Mouse (Mus musculus) layer of hippocampus, adult 9-10 months (tissue): Measurements from ENCODE around the gene Ccn2.

Source experiments
- DNase-seq: peaks from one replicate; pipeline ENCODE4 v3.0.0; 2022; ENCODE audit warnings: low spot score

Gene Ccn2

DNA sequence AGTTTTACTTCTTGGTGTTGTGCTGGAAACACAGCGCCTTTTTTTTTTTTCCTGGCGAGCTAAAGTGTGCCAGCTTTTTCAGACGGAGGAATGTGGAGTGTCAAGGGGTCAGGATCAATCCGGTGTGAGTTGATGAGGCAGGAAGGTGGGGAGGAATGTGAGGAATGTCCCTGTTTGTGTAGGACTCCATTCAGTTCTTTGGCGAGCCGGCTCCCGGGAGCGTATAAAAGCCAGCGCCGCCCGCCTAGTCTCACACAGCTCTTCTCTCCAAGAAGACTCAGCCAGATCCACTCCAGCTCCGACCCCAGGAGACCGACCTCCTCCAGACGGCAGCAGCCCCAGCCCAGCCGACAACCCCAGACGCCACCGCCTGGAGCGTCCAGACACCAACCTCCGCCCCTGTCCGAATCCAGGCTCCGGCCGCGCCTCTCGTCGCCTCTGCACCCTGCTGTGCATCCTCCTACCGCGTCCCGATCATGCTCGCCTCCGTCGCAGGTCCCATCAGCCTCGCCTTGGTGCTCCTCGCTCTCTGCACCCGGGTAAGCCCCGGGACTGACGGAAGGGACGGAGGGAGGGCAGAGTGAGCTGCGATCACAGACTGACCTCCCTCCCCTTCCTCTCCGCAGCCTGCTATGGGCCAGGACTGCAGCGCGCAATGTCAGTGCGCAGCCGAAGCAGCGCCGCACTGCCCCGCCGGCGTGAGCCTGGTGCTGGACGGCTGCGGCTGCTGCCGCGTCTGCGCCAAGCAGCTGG, at the start of gene Ccn2:
TSS of gene Ccn2 (plus strand) at position 193 of the 753 bp plus-strand sequence.
- no peak for DNase-seq

DNA sequence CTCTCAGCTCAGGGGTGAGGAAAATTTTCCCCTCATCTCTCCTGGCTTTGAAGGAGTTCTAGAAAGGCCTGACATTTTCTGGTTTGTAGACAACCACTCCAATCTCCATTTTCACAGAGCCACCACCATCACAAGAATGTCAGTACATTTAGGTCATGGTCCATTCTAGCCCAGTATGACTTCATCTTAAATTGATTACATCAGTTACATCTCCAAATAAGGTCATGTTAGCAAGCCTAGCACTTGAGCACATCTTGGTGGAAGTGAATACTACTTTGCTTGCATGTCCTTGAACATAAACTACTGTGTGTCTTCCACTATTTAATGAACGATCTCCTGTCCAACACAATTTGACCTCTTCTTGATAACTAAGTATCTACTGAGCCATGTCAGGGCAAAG, 42.4 kb upstream of the Ccn2 start:
- DNase-seq, result no peak

DNA sequence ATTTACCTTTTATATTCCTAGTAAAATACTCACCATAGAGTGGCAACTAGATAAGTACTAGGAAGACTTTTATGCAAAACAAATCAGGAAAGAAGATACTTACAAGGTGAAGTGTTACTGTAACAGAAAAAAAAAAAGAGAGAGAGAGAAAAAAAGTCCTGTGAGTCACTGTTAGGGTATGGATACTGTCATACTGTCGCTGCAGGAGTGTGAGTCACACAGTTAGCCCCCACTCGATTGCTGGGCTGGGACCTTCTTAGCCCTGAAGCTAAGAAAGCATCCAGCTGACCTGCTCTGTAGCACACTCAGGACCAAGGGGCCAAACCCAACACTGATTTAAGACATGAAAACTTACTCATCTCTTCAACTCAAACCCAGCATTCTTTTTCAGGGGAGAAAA, 41.2 kb upstream of the Ccn2 start:
- DNase-seq, result no peak

DNA sequence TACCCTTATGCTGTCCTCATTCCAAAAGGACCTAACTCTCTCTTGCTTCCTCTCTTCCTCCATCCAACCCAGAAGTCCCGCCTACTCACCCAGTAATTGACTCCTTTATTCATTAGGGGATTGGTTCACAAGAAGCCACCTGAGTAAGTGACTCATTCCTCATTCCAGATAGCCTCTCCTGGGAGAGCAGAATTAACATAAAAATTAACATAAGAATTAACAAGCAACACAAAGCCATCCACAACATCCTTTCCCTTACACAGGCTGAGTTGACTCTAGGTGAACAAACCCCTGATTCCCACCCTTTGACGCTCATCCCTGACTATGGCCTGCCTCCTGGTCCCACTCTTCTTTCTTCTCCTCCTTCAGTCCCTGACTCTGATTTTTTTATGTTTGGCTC, 36.9 kb upstream of the Ccn2 start:
- no peak for DNase-seq

DNA sequence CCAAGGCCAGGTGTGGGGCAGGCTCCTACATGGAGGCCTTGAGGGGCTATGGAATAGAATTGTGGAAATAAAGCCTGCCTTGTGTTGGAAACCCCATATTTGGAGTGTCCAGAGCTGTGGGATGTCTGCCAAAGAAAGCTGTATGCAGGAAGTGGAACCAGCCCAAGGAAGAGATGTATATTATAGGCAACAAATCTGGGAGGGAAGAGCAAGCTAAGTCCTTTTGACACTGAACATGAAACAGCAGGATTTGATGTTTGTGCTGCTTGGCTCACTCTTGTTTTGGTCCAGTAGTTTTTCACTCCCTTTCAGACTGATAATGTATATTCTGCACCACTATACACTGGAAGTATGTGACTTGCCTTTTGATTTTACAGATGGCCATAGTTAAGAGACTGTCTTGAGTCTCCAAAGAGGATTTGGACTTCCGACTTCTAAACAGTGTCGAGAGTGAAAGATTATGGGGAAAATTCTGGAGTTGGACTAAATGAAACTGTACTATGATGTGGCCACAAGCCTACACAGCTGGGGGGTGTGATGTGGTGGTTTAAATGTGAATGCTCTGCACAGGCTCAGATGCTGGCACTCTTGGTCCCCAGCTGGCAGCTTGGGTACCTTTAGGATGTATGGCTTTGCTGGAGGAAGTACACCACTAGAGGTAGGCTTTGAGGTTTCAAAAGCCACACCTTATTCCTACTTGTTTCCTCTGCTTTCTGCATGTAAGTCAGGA, 25.4 kb upstream of the Ccn2 start:
- DNase-seq, result no peak

DNA sequence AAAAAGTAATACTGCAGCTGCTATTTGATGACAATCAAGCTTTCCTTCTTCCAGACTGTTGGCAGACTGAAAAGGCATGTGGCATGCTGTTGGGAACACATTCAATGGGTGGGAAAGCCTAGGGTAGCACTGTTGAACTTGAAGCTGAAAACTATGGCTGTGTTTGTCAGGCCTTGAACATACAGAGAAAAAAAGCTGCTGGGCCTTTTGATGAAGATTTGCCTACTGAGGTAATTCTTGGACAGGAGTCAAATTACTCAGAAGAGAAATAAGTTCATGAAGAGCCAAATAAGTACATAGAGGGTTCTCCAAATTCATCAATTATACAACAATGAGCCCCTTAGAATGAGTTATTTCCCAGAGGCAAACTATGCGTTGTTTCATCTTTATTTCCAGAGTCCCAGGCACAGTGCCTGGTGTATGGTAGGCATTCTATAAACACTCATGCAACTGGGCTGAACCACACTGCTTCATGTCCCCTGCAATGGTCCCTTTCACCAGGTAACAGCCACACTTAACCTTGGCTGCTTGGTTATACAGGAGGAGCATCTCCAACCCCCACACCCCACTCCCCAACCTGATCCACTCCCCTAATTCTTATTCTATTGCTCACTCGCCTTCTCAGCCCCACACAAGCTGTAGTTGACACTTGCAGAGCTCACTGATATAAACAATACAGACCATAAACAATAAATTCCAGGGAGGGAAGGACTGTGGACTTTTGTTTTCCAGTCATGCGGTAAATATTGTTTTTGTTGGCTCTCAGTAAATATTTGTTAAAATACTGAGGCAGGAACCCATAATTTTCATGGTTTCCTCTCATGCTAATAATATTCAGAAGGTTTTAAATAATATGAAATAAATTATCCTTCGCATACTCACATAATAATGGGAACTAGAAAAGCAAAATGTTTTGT, 22.9 kb upstream of the Ccn2 start:
- DNase-seq, result no peak

DNA sequence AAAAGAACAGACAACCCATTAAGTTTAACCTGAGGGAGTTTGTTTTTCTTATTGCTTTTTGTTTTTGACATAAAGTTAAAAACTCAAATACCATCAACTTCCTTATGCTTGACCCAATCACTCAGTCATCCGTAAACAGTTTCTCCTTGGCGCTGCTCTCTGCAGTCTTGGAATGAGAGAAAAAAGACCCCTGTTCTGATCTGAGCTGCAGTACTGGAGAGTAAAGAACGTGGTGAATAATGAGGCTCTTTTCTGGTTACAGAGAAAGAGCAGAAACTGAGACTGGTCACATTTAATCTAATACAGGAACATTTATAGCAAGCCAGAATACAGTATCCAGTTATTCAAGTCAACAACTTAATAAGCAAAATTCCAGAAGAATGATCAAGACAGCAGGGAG, 21.8 kb upstream of the Ccn2 start:
- DNase-seq, result no peak

DNA sequence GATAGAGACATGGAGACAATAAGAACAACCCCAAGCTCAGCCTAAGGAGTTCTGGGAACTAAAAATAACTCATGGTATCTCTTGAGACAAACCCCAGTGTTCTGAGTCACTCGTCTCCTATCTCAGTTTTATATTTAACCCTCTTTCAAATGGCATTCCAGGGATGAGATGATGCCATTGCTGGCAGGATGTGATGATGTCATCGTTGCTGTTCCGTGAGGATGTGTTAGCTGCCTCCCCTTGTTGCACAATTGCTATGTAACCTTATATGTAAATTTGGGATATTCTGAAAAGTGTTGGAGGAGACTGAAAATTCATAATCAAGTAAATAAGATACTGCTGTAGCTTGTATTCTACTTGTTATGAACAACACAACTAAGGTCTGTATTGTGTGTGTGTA, 14.2 kb upstream of the Ccn2 start:
- DNase-seq, result no peak

DNA sequence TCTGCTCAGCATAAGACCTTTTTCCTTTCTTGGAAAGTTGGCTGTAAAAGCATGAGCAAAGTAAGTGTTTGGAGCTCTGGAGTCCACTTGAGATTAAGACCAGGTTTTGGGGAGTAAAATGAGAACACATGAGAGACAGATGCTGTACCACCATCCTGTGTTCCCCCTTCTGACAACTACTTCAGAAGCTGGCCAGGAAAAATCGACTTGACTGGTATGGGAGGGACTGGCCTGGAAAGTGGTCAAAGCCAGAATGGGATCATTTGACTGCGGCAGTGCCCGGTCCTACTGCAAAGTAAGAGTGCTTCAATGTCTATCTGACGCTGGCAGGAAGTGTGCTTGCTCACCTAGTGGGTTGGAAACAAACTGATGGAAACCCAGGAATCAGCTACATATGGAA, 6.4 kb upstream of the Ccn2 start:
- no peak for DNase-seq

DNA sequence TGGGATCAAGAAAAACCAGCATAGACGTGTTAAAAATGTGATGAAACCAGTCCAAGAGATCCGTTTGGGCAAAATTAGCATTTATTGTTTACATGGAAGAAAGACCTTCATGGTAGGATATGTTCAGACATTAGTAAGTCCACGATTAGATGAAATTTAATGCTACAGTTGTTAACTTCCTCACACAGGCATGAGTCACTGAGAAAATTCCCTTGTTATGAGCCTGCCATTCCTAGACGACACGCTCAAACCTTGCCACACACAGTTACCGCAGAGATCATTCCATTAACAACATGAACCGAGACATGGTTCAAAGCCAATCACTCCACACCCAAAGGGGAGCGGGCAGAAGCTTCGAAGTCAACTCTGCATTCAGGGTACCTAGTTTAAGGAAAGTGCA, 6.0 kb upstream of the Ccn2 start:
- DNase-seq, result no peak

DNA sequence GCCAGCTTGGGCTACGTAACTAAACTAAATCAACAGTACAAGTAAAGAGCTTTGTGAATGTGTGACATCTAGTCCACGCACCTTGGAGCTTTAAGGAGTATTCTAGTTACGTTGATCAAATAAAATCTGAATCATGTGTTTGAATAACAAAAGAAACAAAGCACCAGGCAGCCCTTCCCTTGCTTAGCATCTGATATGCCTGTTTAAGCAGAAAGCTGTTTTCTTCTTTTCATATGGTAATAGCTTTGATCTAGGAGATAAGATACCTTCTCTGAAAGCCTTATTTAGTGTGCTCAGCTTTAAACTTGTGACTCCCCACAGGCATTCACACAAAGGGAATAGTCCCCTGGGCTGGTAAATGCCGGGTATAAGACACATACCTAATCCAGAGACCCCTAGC, 4.7 kb upstream of the Ccn2 start:
- DNase-seq, result no peak

DNA sequence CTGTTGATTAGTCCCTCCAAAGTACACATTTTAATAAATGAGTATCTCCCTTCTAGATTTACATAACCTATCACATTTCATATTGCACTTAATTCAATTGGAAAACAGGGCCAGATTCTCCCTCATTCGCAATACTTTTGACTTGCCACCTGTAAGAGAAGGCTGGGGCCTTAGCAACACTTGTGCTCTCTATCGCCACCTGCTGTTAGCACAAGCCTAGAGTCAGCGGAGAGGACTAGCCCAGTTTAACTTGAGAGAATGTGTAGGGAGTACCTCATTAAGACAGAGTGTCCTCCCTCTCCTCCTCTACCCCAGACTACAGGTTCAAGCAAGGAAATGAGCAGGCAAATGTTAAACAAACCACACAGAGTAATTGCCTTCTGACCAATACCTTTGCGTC, 4.1 kb upstream of the Ccn2 start:
- peak; percentile 59 for DNase-seq

DNA sequence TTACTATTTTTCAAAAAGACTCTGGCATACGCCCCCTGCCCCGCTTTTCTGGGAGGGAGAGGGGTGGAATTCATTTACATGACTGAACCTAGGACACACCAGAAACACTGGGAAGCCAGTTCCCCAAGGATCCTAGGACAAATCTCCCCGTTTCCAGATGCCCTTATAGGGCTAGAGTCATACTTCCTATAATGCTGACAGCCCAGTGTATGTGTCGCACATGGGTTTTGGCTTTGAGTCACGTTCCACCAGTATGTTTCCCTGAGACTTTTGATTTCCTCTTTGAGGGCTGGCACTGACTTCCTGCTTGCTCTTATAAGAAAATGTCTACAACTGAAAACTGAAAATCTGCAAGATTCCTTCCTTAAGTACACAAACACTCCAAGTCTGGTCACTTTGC, 3.5 kb upstream of the Ccn2 start:
- no peak for DNase-seq

DNA sequence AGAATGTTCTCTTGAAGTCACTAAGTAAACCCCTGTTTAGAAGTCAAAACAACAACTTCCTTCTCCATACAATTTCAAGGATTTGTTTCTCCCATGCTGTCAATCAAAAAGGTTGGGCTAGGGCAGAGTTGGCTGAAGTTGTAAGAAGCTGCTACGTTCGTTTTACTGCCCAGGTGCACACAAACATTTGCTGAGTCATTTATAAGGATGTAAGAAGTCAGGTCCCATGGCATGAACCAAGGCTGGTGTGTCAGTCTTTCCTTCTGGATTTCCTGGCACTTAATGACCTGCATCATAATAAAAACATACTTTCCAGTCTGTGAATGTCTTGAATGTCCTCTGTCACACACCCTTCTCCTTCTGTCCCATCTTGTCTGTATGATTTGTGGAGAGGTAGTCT, 2.9 kb upstream of the Ccn2 start:
- DNase-seq, result no peak

DNA sequence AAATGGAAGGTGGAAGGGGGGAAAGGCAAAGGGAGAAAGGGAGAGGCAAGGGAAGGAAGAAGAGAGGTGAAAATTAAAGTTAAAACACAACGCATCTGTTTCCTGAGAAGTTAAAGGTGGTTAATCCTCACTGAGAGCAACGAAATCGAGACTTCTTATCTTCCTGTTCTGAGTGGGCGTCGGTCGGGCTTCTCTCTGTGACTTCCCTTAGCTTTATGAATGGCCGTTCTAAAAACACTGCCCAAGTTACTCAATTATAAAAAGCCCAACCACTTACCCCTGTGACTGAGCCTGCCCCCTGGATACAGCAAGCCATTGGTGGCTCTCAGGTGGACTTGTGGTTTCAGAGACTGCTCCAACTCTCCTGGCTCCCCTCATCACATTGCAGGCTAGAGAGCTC, 2.3 kb upstream of the Ccn2 start:
- no peak for DNase-seq

DNA sequence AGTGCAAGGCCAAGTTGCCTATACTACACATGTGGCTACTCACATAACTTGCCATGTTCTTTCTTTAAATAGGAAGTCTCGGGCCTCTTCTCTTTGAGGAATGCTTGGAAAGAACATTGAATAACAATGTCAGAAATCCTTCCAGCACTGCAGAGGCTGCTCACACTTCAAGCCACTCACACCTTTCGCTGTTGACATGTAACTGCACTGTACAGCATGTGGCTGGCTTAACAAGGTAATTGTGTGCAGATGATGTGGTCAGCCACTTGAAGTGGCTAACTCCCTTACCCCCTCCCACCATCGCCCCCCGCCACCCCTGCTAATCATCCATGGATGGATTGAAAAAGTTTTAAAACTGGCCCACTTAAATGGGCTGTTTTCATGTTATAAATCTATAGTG, 1.7 kb upstream of the Ccn2 start:
- DNase-seq, result no peak

DNA sequence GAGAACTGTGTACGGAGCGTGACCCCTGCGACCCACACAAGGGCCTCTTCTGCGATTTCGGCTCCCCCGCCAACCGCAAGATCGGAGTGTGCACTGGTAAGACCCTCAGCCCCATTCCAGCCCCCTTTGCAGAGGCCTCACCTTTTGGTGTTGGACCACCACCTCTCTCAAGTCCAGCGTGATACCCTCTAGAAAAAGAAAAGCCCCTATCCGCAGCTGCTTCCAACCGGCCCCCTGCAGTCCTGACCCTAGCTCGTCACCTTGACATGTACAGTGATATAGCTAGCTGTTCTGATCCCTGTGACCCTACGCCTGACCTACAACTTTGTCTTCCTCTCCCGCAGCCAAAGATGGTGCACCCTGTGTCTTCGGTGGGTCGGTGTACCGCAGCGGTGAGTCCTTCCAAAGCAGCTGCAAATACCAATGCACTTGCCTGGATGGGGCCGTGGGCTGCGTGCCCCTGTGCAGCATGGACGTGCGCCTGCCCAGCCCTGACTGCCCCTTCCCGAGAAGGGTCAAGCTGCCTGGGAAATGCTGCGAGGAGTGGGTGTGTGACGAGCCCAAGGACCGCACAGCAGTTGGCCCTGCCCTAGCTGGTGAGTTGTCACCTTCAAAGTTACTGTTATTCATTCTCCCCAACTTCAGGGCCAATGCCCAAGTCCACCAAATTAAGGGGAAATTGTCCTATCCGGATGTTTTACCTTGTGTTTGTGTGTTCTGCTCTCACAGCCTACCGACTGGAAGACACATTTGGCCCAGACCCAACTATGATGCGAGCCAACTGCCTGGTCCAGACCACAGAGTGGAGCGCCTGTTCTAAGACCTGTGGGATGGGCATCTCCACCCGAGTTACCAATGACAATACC, 994 bp downstream of the Ccn2 start:
- DNase-seq, result no peak

DNA sequence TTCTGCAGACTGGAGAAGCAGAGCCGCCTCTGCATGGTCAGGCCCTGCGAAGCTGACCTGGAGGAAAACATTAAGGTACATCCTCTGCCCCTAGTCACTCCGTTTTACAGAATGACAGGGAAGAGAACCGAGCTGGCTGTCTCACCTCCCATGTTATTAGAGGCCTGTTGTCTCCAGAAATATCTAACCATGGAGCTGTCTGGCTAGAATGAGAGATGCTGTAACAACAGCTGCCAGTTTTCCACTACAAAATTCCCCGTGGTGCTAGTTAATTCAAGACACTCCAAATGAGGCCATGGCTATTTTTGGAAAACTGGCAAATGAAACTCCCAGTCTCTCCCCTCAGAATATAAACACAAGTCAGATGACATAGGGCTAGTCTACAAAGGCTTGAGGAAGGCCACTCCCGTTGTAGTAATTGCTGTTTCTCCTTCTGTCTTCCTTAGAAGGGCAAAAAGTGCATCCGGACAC, 1.7 kb downstream of the Ccn2 start:
- no peak for DNase-seq

DNA sequence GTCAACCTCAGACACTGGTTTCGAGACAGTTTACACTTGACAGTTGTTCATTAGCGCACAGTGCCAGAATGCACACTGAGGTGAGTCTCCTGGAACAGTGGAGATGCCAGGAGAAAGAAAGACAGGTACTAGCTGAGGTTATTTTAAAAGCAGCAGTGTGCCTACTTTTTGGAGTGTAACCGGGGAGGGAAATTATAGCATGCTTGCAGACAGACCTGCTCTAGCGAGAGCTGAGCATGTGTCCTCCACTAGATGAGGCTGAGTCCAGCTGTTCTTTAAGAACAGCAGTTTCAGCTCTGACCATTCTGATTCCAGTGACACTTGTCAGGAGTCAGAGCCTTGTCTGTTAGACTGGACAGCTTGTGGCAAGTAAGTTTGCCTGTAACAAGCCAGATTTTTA, 2.5 kb downstream of the Ccn2 start:
- no peak for DNase-seq

DNA sequence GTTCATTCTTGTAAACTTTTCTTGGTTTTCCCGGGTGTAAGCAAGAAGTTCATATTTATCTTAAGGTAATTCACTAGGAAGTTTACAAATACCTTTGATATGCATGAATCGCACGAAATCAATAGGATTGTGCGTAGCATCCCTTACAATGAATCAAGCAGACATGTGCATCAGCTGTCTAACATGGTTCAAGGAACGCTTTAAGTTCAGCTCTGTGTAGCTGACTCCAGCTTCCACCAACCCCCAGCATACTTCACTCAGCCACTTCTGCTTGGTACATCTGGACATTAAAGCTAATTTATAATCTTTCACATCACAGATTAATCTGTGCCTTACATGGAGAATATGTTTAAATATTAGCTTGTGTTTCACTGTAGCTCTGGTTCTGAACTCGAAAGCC, 3.5 kb downstream of the Ccn2 start:
- no peak for DNase-seq

DNA sequence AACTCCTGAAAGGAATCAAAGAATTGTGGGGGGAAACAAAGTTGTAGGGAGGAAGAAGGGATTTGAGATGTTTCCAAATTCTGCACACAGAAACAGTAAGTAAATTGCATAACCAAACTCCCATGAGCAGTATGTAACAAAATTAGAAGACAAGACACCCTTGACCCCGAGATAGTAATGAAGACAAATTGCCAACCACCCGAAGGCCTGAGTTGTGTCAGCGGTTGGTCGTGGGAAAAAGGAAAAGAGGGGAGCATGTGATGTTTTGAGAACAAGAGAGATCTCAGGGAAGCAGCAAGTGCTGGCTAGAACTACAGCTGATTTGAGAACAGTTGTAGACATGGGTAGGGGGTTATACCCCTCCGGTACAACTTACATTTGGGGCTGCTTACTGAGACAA, 4.6 kb downstream of the Ccn2 start:
- no peak for DNase-seq

DNA sequence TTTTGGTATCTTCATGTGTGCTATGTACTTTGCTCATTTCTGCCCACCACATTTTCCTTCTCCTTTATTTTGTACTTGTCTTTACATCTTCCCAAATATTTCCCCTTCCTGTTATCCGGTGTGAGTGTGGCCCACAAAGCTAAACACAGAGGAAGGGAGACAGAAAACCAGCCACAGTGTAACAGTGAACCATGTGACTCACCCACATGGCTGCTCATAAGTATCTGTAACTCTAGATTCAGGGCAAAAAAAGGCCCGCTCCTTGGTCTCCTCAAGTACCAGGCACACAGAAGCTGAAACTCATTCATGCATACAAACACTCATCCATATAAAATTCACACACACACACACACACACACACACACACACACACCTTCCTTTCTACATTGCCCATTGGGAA, 7.8 kb downstream of the Ccn2 start:
- no peak for DNase-seq
